Mouse (Mus musculus) megakaryocyte, embryonic 14.5 days (primary cell): ENCODE results near the gene Ddx6.

Experiments
- FLI1 ChIP-seq: IDR thresholded peaks from 2 replicates; pipeline ENCODE4 v1.6.1; 2012; ENCODE audit warnings: low read length, inconsistent platforms, mixed read lengths
- GATA1 ChIP-seq: IDR thresholded peaks from 3 replicates; pipeline ENCODE4 v1.6.1; 2012; ENCODE audit warnings: mixed read lengths, low read length, inconsistent platforms, borderline replicate concordance

DNA sequence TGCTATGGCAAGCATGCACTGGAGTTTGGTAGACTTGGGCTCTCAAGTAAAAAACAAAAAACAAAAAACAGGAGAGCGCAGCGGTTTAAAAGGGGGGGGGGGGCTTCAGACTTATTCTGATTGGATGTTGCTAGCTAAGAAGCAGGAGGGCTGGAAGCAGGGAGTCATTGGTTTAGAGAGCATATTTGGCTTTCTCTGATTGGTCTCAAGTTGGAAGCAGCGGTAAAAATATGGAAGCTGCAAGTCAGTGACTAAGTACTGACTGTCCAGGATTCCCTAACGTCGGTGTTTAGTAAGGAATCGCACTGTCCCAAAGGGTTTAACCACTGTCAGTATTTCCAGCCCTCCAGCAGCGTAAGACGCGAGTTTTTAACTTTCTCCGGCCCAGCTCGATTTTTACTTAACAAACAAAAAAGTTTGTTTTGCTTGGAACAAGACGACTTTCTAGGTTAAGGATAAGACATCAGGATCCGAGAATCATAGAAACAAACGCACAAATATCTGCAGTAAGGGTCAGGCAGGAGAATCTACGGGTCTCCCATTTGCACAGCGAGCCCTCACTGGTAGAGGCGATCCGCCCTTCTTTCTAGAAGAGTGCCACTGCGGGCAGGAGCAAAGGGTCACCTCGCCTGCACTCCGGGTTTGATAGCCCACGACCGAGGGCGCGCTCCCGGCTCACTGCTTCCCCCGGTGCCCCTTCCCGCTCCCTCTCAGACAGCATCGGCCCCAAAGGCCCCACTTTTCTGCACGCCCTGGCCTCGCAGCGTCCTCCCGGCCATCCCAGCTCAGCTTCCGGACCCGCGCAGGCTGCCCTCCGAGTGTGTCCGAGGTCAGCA is 1.0 kb upstream of the Ddx6 start:
- no peak for TF ChIP-seq GATA1
- TF ChIP-seq FLI1 = no peak
